Mouse (Mus musculus) liver, embryonic 11.5 days (tissue): ENCODE measurements around the gene Olfr679. TPM values are rescaled to one million over a fixed set of nuclear protein-coding genes. Genes with fewer than 3 reads are reported as not detected.
"Not testable (repeated sequence)": the region's sequence is repeated elsewhere in the genome, so short reads cannot be mapped to it uniquely, and the experiment has no call there.

Experiments
- ATAC-seq: fragments of 200-750 bp; cut with Nextera tagmentation; replicated peaks from 2 replicates; pipeline ENCODE4 v1.8.0; 2017; ENCODE audit warnings: moderate number of reproducible peaks, mild to moderate bottlenecking, moderate TSS enrichment, moderate library complexity; ENCODE audit not compliant: low FRiP score
- DNase-seq: peaks from one replicate; pipeline ENCODE4 v3.0.0-alpha.2; 2017; ENCODE audit warnings: low spot score
- H3K27ac ChIP-seq: fragments of 300-500 bp; sonication (generic); 2 replicates; pipeline ENCODE4 v1.5.1; 2014; ENCODE audit warnings: mild to moderate bottlenecking, low read depth, low read length, control low read depth
- H3K27me3 ChIP-seq: fragments of 300-500 bp; sonication (generic); replicated peaks from 2 replicates; pipeline ENCODE4 v1.6.1; 2014; ENCODE audit warnings: low read length, mixed read lengths; ENCODE audit not compliant: control insufficient read depth, insufficient read depth
- H3K36me3 ChIP-seq: fragments of 300-500 bp; sonication (generic); 2 replicates; pipeline ENCODE4 v1.6.1; 2014; ENCODE audit warnings: mild to moderate bottlenecking, low read length, moderate library complexity, mixed read lengths; ENCODE audit not compliant: control insufficient read depth, insufficient read depth
- H3K4me1 ChIP-seq: fragments of 300-500 bp; sonication (generic); replicated peaks from 2 replicates; pipeline ENCODE4 v1.6.1; 2014; ENCODE audit warnings: low read length, mixed read lengths; ENCODE audit not compliant: control insufficient read depth, insufficient read depth
- H3K4me2 ChIP-seq: fragments of 300-500 bp; sonication (generic); 2 replicates; pipeline ENCODE4 v1.6.1; 2014; ENCODE audit warnings: mild to moderate bottlenecking, control low read depth, moderate library complexity
- H3K4me3 ChIP-seq: fragments of 300-500 bp; sonication (generic); 2 replicates; pipeline ENCODE4 v1.5.1; 2014; ENCODE audit warnings: low read depth, low read length, control low read depth
- H3K9ac ChIP-seq: fragments of 300-500 bp; sonication (generic); 2 replicates; pipeline ENCODE4 v1.6.1; 2014; ENCODE audit warnings: low read depth, low read length, control low read depth
- H3K9me3 ChIP-seq: fragments of 300-500 bp; sonication (generic); 2 replicates; pipeline ENCODE4 v1.6.1; 2016; ENCODE audit warnings: low read length, inconsistent platforms, mixed read lengths; ENCODE audit not compliant: control insufficient read depth
- WGBS: fragments of 180-500 bp; shearing (Covaris S2); extraction: QIAGEN DNeasy Blood & Tissue Kit; methylation state at CpG from one replicate; pipeline ENCODE4 v1.1.7; 2014; 5-methylcytosine and 5-hydroxymethylcytosine counted together
- polyA plus RNA-seq: library from polyadenylated mRNA; unstranded; fragments of >200 nt; fragmentation: Nextera tagmentation; extraction: Ambion mirVana; gene quantifications from 2 replicates; pipeline ENCODE4 v1.2.1, GENCODE M21; 2014

Gene Olfr679
- not detected in 2 replicates for polyA plus RNA-seq

GRCm38 (mm10) chr7:105080905-105081304 lies at the start of gene Olfr679:
Gene Olfr679, plus strand, starts transcription at chr7:105081205.
- H3K4me2 ChIP-seq: no peak within 1 kb of the TSS
- no peak for ATAC-seq
- 33% methylated on average over 1 of the region's 1 CpGs for WGBS

GRCm38 (mm10) chr7:105032398-105032797 lies 48.6 kb upstream of the Olfr679 start, which contains the start of gene Olfr676:
Gene Olfr676, plus strand, starts transcription at chr7:105032698.
- Histone ChIP-seq H3K4me3 (no peak within 1 kb of the TSS), H3K36me3 (no peaks in the 10 kb centered on the region), H3K4me2 (no peak within 1 kb of the TSS), H3K27ac (no peak within 1 kb of the TSS), H3K9ac (no peak within 1 kb of the TSS), H3K27me3 (no peaks in the 10 kb centered on the region), H3K9me3 (no peaks in the 10 kb centered on the region), H3K4me1 (no peaks in the 10 kb centered on the region)
- no peak for ATAC-seq
- DNase-seq: no peak

More at GRCm38 (mm10) chr7:105080905-105081304, at the start of gene Olfr679:
- Histone ChIP-seq H3K36me3 (no peaks in the 10 kb centered on the region), H3K27ac (no peak within 1 kb of the TSS), H3K9ac (no peak within 1 kb of the TSS), H3K4me1 (no peaks in the 10 kb centered on the region), H3K9me3 (no peaks in the 10 kb centered on the region), H3K4me3 (no peak within 1 kb of the TSS), H3K27me3 (no peaks in the 10 kb centered on the region)
- no peak for DNase-seq

GRCm38 (mm10) chr7:105033836-105034235 lies 47.2 kb upstream of the Olfr679 start:
- H3K36me3 ChIP-seq, H3K9me3 ChIP-seq, H3K4me3 ChIP-seq, H3K4me1 ChIP-seq, H3K27ac ChIP-seq, H3K27me3 ChIP-seq, DNase-seq, ATAC-seq, H3K9ac ChIP-seq, H3K4me2 ChIP-seq: not testable (repeated sequence)
- 52% methylated on average over 5 of the region's 5 CpGs for WGBS

GRCm38 (mm10) chr7:105058951-105059350 lies 22.1 kb upstream of the Olfr679 start:
- H3K9me3 ChIP-seq: no peaks in the 10 kb centered on the region
- H3K4me3 ChIP-seq: no peak overlapping the region
- H3K27me3 ChIP-seq: no peaks in the 10 kb centered on the region
- DNase-seq: no peak
- no peak overlapping the region for H3K4me2 ChIP-seq
- no peak overlapping the region for H3K27ac ChIP-seq
- no peaks in the 10 kb centered on the region for H3K4me1 ChIP-seq
- no peak for ATAC-seq
- H3K36me3 ChIP-seq: no peaks in the 10 kb centered on the region
- H3K9ac ChIP-seq: no peak overlapping the region

GRCm38 (mm10) chr7:105064175-105064574 lies 16.8 kb upstream of the Olfr679 start, which contains the start of gene Olfr678:
Gene Olfr678, plus strand, starts transcription at chr7:105064475.
- Histone ChIP-seq H3K36me3 (no peaks in the 10 kb centered on the region), H3K9me3 (no peaks in the 10 kb centered on the region), H3K4me1 (no peaks in the 10 kb centered on the region), H3K4me3 (no peak within 1 kb of the TSS), H3K4me2 (no peak within 1 kb of the TSS), H3K27ac (no peak within 1 kb of the TSS), H3K9ac (no peak within 1 kb of the TSS), H3K27me3 (no peaks in the 10 kb centered on the region)
- DNase-seq: no peak
- ATAC-seq: no peak
- 83% methylated on average over 1 of the region's 1 CpGs for WGBS

GRCm38 (mm10) chr7:105092717-105093116 lies 11.7 kb downstream of the Olfr679 start, which contains the start of gene Olfr680-ps1:
Gene Olfr680-ps1, minus strand, starts transcription at chr7:105092817.
- H3K4me2 ChIP-seq, H3K9ac ChIP-seq, H3K4me3 ChIP-seq, DNase-seq, H3K27ac ChIP-seq, ATAC-seq, H3K27me3 ChIP-seq, H3K9me3 ChIP-seq, H3K36me3 ChIP-seq, H3K4me1 ChIP-seq: not testable (repeated sequence)

GRCm38 (mm10) chr7:105116536-105116935 lies 35.5 kb downstream of the Olfr679 start, which contains the start of gene Olfr681:
Gene Olfr681, plus strand, starts transcription at chr7:105116836.
- no peak within 1 kb of the TSS for H3K4me2 ChIP-seq
- H3K27ac ChIP-seq: no peak within 1 kb of the TSS
- H3K4me1 ChIP-seq: no peaks in the 10 kb centered on the region
- no peaks in the 10 kb centered on the region for H3K9me3 ChIP-seq
- ATAC-seq (no peak), DNase-seq (no peak)
- H3K27me3 ChIP-seq: no peaks in the 10 kb centered on the region
- H3K36me3 ChIP-seq: no peaks in the 10 kb centered on the region
- no peak within 1 kb of the TSS for H3K4me3 ChIP-seq
- H3K9ac ChIP-seq: no peak within 1 kb of the TSS

Other genes starting within 250 kb of the Olfr679 start
- gene Usp17lb, start 238.6 kb upstream of the Olfr679 start, polyA plus RNA-seq: not detected in 2 replicates
- gene Usp17la, start 224.2 kb upstream of the Olfr679 start, polyA plus RNA-seq: not detected in 2 replicates
- gene Olfr665, start 203.2 kb upstream of the Olfr679 start, polyA plus RNA-seq: not detected in 2 replicates
- gene Olfr666, start 185.3 kb upstream of the Olfr679 start, polyA plus RNA-seq: not detected in 2 replicates
- gene Olfr667, start 159.7 kb upstream of the Olfr679 start, polyA plus RNA-seq: not detected in 2 replicates
- not detected in 2 replicates for gene Olfr668, start 153.1 kb upstream of the Olfr679 start, polyA plus RNA-seq
- not detected in 2 replicates for gene Olfr669, start 147.0 kb upstream of the Olfr679 start, polyA plus RNA-seq
- gene Olfr670, start 118.6 kb upstream of the Olfr679 start, polyA plus RNA-seq: not detected in 2 replicates
- gene Olfr671, start 102.1 kb upstream of the Olfr679 start, polyA plus RNA-seq: not detected in 2 replicates
- not detected in 2 replicates for gene Olfr672, start 79.2 kb upstream of the Olfr679 start, polyA plus RNA-seq
- gene Olfr675, start 52.7 kb upstream of the Olfr679 start, polyA plus RNA-seq: not detected in 2 replicates
- not detected in 2 replicates for gene Olfr676, start 48.5 kb upstream of the Olfr679 start, polyA plus RNA-seq
- not detected in 2 replicates for gene Olfr677, start 29.8 kb upstream of the Olfr679 start, polyA plus RNA-seq
- not detected in 2 replicates for gene Olfr678, start 16.7 kb upstream of the Olfr679 start, polyA plus RNA-seq
- not detected in 2 replicates for gene Olfr680-ps1, start 11.6 kb downstream of the Olfr679 start, polyA plus RNA-seq
- not detected in 2 replicates for gene Olfr681, start 35.6 kb downstream of the Olfr679 start, polyA plus RNA-seq
- gene Olfr683, start 65.8 kb downstream of the Olfr679 start, polyA plus RNA-seq: not detected in 2 replicates
- not detected in 2 replicates for gene Olfr684, start 82.4 kb downstream of the Olfr679 start, polyA plus RNA-seq
- not detected in 2 replicates for gene Olfr685, start 104.8 kb downstream of the Olfr679 start, polyA plus RNA-seq
- not detected in 2 replicates for gene Olfr686, start 126.3 kb downstream of the Olfr679 start, polyA plus RNA-seq
- gene Olfr688, start 206.9 kb downstream of the Olfr679 start, polyA plus RNA-seq: not detected in 2 replicates
- not detected in 2 replicates for gene Olfr689, start 230.0 kb downstream of the Olfr679 start, polyA plus RNA-seq